Mouse (Mus musculus) forelimb bud, embryonic 11.5 days (tissue): ENCODE data around the gene Tfpi2.

Experiments
- DNase-seq: peaks from one replicate; pipeline ENCODE4 v3.0.0-alpha.2; 2012; ENCODE audit warnings: low read depth, low spot score

Tfpi2 gene

GRCm38 (mm10) chr6:3916015-3916414 is 72.7 kb downstream of the Tfpi2 start:
- DNase-seq, result no peak
